Comparison of ENCODE assay signal across 1 mouse cellular context in genomic region chr2:122156051-122156700, GRCm38 (mm10).
TF ChIP-seq lines count a peak whose summit lies in the region.

No protein-coding gene starts in this region.

TF ChIP-seq in CH12.LX, 34 proteins besides CTCF, POLR2A, EP300 and RAD21:
- TF ChIP-seq HCFC1 (IDR thresholded peaks at IDR 0.05; ENCODE audit: low read depth, low read length) (no peak), POLR2AphosphoS2 (IDR thresholded peaks at IDR 0.05; ENCODE audit: low read depth, low read length) (peak; percentile 88), ZKSCAN1 (IDR thresholded peaks at IDR 0.05; ENCODE audit: borderline replicate concordance, low read depth, low read length) (no peak), ZNF384 (IDR thresholded peaks at IDR 0.05; ENCODE audit: low read depth, low read length) (no peak), CHD2 (IDR thresholded peaks at IDR 0.05; ENCODE audit: low read length) (peak; percentile 67), MAZ (IDR thresholded peaks at IDR 0.05; ENCODE audit: low read depth, low read length) (no peak)
TF ChIP-seq in CH12.LX: peak in this region for 2.
